Mouse (Mus musculus) frontal cortex, adult (tissue): Measurements from ENCODE around the gene March6.

Source experiments
- ATAC-seq: cut with Nextera tagmentation; 2 replicates; pipeline ENCODE4 v1.9.2; 2017; ENCODE audit warnings: mild to moderate bottlenecking, moderate library complexity, mixed read lengths; ENCODE audit not compliant: low TSS enrichment

Gene March6

GRCm38 (mm10) chr15:31530659-31531445, at the start of gene March6:
TSS of gene March6 (minus strand) at chr15:31531053.
- ATAC-seq, result peak; percentile 82

- ATAC-seq, result no peak
Observed at GRCm38 (mm10) chr15:31576076-31576475, 45.2 kb upstream of the March6 start.

- no peak for ATAC-seq
Observed at GRCm38 (mm10) chr15:31573692-31574091, 42.8 kb upstream of the March6 start.

- no peak for ATAC-seq
Observed at GRCm38 (mm10) chr15:31573287-31573686, 42.4 kb upstream of the March6 start.

- ATAC-seq, result peak; percentile 93
Observed at GRCm38 (mm10) chr15:31571906-31572722, 41.3 kb upstream of the March6 start.

GRCm38 (mm10) chr15:31570959-31571358, 40.1 kb upstream of the March6 start:
- ATAC-seq, result no peak

- no peak for ATAC-seq
Observed at GRCm38 (mm10) chr15:31569325-31570022, 38.6 kb upstream of the March6 start.

GRCm38 (mm10) chr15:31568581-31568996, 37.7 kb upstream of the March6 start:
- no peak for ATAC-seq

GRCm38 (mm10) chr15:31567431-31567830, 36.6 kb upstream of the March6 start:
- ATAC-seq, result no peak

- ATAC-seq, result no peak
Observed at GRCm38 (mm10) chr15:31565786-31566185, 34.9 kb upstream of the March6 start.

- peak; percentile 31; the same call in 1 of the 2 replicates for ATAC-seq
Observed at GRCm38 (mm10) chr15:31565184-31565583, 34.3 kb upstream of the March6 start, which contains the start of gene Cmbl. TSS of gene Cmbl (plus strand) at chr15:31565389.

GRCm38 (mm10) chr15:31563577-31564546, 33.0 kb upstream of the March6 start:
- no peak for ATAC-seq

- no peak for ATAC-seq
Observed at GRCm38 (mm10) chr15:31562847-31563246, 32.0 kb upstream of the March6 start.

GRCm38 (mm10) chr15:31561976-31562375, 31.1 kb upstream of the March6 start:
- no peak for ATAC-seq

- ATAC-seq, result no peak
Observed at GRCm38 (mm10) chr15:31561390-31561789, 30.5 kb upstream of the March6 start.

- ATAC-seq, result no peak
Observed at GRCm38 (mm10) chr15:31554855-31555254, 24.0 kb upstream of the March6 start.

GRCm38 (mm10) chr15:31550381-31550780, 19.5 kb upstream of the March6 start:
- no peak for ATAC-seq

- no peak for ATAC-seq
Observed at GRCm38 (mm10) chr15:31547421-31547820, 16.6 kb upstream of the March6 start.

GRCm38 (mm10) chr15:31546291-31546690, 15.4 kb upstream of the March6 start:
- ATAC-seq, result no peak

GRCm38 (mm10) chr15:31545058-31545457, 14.2 kb upstream of the March6 start:
- no peak for ATAC-seq

- no peak for ATAC-seq
Observed at GRCm38 (mm10) chr15:31543246-31543645, 12.4 kb upstream of the March6 start.
